Mouse (Mus musculus) testis, postnatal 10 days (tissue): ENCODE data around the gene Znhit3.

Experiments
- DNase-seq: peaks from one replicate; pipeline ENCODE4 v3.0.0; 2021; ENCODE audit warnings: low spot score

The Znhit3 gene

GRCm38 (mm10) chr11:84873042-84873833, 42.9 kb downstream of the Znhit3 start:
- DNase-seq, result no peak

- DNase-seq, result no peak
Measured at GRCm38 (mm10) chr11:84871548-84872069, 44.6 kb downstream of the Znhit3 start.

- peak; percentile 55 for DNase-seq
Measured at GRCm38 (mm10) chr11:84871046-84871445, 45.1 kb downstream of the Znhit3 start.

- DNase-seq, result peak; percentile 94
Measured at GRCm38 (mm10) chr11:84870337-84871043, 45.7 kb downstream of the Znhit3 start, which contains the start of gene Ggnbp2. Ggnbp2 (minus strand) TSS chr11:84870817.

- peak; percentile 96 for DNase-seq
Measured at GRCm38 (mm10) chr11:84869537-84870232, 46.5 kb downstream of the Znhit3 start.

GRCm38 (mm10) chr11:84868786-84869259, 47.3 kb downstream of the Znhit3 start:
- no peak for DNase-seq

GRCm38 (mm10) chr11:84867586-84867985, 48.6 kb downstream of the Znhit3 start:
- no peak for DNase-seq

GRCm38 (mm10) chr11:84865268-84865667, 50.9 kb downstream of the Znhit3 start:
- DNase-seq, result no peak
